Mouse (Mus musculus): ENCODE results near the gene Kcna2. TPM values are rescaled to one million over a fixed set of nuclear protein-coding genes. Genes with fewer than 3 reads are reported as not detected.
A peak's percentile ranks its signal among the peaks of the same experiment; 100 is the strongest.

Kcna2 gene
- polyA plus RNA-seq, 1 experiment from 2014 or later = 0.14 TPM

DNA sequence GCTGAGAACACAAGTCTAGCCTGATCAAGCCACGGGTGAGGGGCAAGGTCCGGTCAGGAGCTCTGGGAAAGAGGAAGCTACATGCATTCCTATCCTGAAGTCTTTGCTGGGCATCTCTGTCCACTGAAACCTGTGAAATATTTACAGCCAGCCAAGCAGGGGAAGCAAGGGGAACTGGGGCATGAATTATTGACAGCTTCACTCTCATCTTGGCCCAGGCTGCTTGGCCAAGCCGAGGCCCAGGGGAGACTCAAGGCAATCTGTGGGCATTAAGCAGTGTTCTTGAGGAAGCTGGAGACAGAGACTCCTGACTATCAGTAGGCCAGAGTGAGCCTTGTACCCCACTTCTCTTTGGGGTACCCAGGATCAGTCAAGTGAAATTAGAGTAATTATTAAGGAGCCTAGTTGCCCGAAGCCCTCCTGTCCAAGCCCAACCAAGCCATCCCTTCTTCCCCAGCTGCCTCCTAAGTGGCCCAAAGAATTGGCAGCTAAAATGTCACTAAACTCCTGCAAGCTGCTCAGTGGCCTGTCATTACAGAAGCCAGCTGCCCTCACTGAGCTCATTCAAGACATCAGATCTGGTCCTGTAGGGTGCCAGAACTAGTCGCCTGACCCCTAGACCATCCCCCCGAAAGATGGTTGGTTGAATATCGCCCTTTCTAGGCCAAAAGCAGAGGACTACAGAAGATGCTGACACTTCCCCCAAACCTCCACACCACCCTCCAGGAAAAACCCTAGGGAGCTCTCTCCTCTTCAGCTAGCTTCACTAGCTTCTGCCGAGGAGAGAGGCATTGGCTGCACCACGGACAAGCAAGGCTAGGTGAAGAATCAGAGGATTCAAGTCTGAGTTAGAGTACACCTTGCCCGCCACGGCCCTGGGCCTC lies 53.1 kb downstream of the Kcna2 start:
- WGBS = 85% methylated on average over 11 of the region's 11 CpGs
- H3K4me1 ChIP-seq (ENCODE audit: control insufficient read depth, insufficient read depth, low read length) = no peaks in the 10 kb centered on the region

DNA sequence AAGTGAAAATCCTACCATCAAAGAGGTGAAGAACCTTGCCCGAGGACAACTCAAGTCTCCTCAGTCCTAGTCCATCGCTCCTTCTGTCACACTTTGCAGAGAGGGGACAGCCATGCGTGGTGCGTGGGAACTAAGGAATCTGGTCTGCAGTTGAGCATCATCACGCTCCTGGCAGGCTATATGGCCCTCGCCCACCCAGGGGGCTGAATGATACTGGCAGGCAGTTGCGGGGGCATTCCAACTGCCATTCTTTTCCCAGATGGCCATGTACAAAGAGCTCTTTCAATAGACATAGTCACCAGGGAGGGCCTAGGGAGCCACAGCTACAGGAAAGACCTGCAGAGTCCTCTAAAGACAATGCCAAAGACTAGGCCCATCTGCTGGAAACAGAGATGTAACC lies 57.9 kb downstream of the Kcna2 start:
- 0 out of 2 replicates have a peak, but pooled peaks cover 3% of the 10 kb centered on the region for H3K27me3 ChIP-seq (ENCODE audit: control insufficient read depth, insufficient read depth, low read length)
- H3K4me2 ChIP-seq (ENCODE audit: low read depth, low read length) = no peak overlapping the region
- H3K27ac ChIP-seq (ENCODE audit: low read length) = no peak overlapping the region
- ATAC-seq (ENCODE audit: insufficient read depth, low FRiP score) = no peak
- no peaks in the 10 kb centered on the region for H3K36me3 ChIP-seq (ENCODE audit: control insufficient read depth, insufficient read depth, low read length)
- WGBS = 87% methylated on average over 7 of the region's 7 CpGs
- H3K9me3 ChIP-seq (replicated peaks; ENCODE audit: control insufficient read depth, low read length) = no peaks in the 10 kb centered on the region
- H3K4me1 ChIP-seq (ENCODE audit: control insufficient read depth, insufficient read depth, low read length) = no peaks in the 10 kb centered on the region
- H3K9ac ChIP-seq (ENCODE audit: low read length) = no peak overlapping the region
- H3K4me3 ChIP-seq (replicated peaks; ENCODE audit: low read length) = no peak overlapping the region

More for the DNA sequence above, 53.1 kb downstream of the Kcna2 start:
- no peak overlapping the region for H3K4me2 ChIP-seq (ENCODE audit: low read depth, low read length)
- no peak for ATAC-seq (ENCODE audit: insufficient read depth, low FRiP score)
- H3K9ac ChIP-seq (ENCODE audit: low read length) = no peak overlapping the region
- no peaks in the 10 kb centered on the region for H3K27me3 ChIP-seq (ENCODE audit: control insufficient read depth, insufficient read depth, low read length)
- no peak overlapping the region for H3K4me3 ChIP-seq (replicated peaks; ENCODE audit: low read length)
- no peaks in the 10 kb centered on the region for H3K36me3 ChIP-seq (ENCODE audit: control insufficient read depth, insufficient read depth, low read length)
- no peak overlapping the region for H3K27ac ChIP-seq (ENCODE audit: low read length)
- H3K9me3 ChIP-seq (replicated peaks; ENCODE audit: control insufficient read depth, low read length) = no peaks in the 10 kb centered on the region

DNA sequence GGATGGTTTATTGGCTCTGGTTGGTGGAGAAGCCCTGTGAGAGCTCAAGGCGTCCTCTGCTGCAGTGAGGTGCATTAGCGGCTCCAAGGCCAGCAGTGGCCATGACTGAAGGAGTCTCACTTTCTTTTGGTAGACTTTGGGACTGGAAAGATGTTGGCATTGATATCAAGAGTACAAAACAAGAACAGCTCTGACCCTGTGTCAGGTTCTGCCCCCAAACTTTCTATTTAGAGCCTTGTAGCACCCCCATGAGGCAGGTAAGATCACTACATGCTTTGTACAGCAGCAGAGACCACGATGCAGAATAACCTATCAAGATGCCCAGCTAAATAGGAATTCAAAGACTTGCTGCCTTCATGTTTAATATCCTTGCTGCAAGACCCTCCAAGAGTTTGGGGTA lies 58.5 kb downstream of the Kcna2 start:
- WGBS = 64% methylated on average over 3 of the region's 3 CpGs
- 0 out of 2 replicates have a peak, but pooled peaks cover 3% of the 10 kb centered on the region for H3K27me3 ChIP-seq (ENCODE audit: control insufficient read depth, insufficient read depth, low read length)
- no peak overlapping the region for H3K4me3 ChIP-seq (replicated peaks; ENCODE audit: low read length)
- H3K4me1 ChIP-seq (ENCODE audit: control insufficient read depth, insufficient read depth, low read length) = no peaks in the 10 kb centered on the region
- H3K4me2 ChIP-seq (ENCODE audit: low read depth, low read length) = no peak overlapping the region
- ATAC-seq (ENCODE audit: insufficient read depth, low FRiP score) = no peak
- H3K36me3 ChIP-seq (ENCODE audit: control insufficient read depth, insufficient read depth, low read length) = no peaks in the 10 kb centered on the region
- no peak overlapping the region for H3K27ac ChIP-seq (ENCODE audit: low read length)
- no peak overlapping the region for H3K9ac ChIP-seq (ENCODE audit: low read length)
- no peaks in the 10 kb centered on the region for H3K9me3 ChIP-seq (replicated peaks; ENCODE audit: control insufficient read depth, low read length)

DNA sequence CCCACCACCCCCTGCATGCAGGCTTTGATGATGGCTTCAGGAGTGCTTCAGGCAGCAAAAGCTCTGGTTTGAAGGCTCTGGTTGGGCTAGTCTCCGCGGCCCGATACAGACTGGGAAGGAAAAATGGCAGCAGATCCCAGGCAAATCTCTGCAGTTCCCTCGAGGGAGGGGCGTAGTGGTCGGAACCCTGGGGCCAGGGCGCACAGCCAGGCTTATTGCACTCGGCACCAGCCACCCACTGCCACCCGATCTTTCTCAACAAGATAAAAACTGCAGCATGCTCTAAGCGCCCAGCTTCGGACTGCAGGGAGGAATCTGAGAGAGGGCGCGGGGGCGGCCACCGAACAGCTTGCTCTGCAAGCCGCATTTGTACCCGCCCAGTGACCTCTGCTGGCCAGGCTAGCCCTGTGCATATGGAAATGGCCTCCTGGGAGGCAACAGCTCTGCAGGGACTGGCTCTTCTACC lies 58.9 kb downstream of the Kcna2 start:
- no peaks in the 10 kb centered on the region for H3K36me3 ChIP-seq (ENCODE audit: control insufficient read depth, insufficient read depth, low read length)
- no peak for ATAC-seq (ENCODE audit: insufficient read depth, low FRiP score)
- H3K4me1 ChIP-seq (ENCODE audit: control insufficient read depth, insufficient read depth, low read length) = no peaks in the 10 kb centered on the region
- peak overlapping the region; percentile 47; the same call in 1 of the 2 replicates for H3K9ac ChIP-seq (ENCODE audit: low read length)
- H3K27ac ChIP-seq (ENCODE audit: low read length) = no peak overlapping the region
- 0 out of 2 replicates have a peak overlapping the region, but pooled peaks have one; percentile 15 for H3K4me3 ChIP-seq (replicated peaks; ENCODE audit: low read length)
- no peaks in the 10 kb centered on the region for H3K9me3 ChIP-seq (replicated peaks; ENCODE audit: control insufficient read depth, low read length)
- H3K27me3 ChIP-seq (ENCODE audit: control insufficient read depth, insufficient read depth, low read length) = 0 out of 2 replicates have a peak, but pooled peaks cover 3% of the 10 kb centered on the region
- peak overlapping the region; percentile 43; the same call in 1 of the 2 replicates for H3K4me2 ChIP-seq (ENCODE audit: low read depth, low read length)
- 2% methylated on average over 17 of the region's 17 CpGs for WGBS

DNA sequence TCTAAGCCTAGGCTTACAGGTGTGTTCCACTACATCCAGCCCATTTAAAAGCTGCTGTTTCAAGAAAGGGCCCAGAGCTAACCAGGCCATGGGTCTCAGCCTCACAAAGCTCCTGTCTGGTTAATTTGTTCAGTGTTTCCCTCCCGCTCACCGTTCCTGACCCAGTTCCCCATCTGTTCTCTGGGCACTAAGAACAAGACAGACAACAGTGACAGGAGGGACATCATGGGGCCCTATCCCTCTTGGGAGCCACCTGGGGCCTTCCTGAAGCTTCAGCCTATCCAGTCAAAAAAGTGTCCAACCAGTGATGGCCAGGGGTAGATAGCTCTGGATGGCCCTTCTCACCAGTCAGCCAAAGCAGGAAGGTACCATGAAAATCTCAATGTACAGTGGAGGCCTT lies 61.8 kb downstream of the Kcna2 start:
- Histone ChIP-seq H3K4me3 (replicated peaks; ENCODE audit: low read length) (no peak overlapping the region), H3K4me1 (ENCODE audit: control insufficient read depth, insufficient read depth, low read length) (no peaks in the 10 kb centered on the region), H3K27ac (ENCODE audit: low read length) (no peak overlapping the region), H3K9ac (ENCODE audit: low read length) (no peak overlapping the region), H3K4me2 (ENCODE audit: low read depth, low read length) (no peak overlapping the region), H3K27me3 (ENCODE audit: control insufficient read depth, insufficient read depth, low read length) (0 out of 2 replicates have a peak, but pooled peaks cover 3% of the 10 kb centered on the region), H3K9me3 (replicated peaks; ENCODE audit: control insufficient read depth, low read length) (no peaks in the 10 kb centered on the region), H3K36me3 (ENCODE audit: control insufficient read depth, insufficient read depth, low read length) (no peaks in the 10 kb centered on the region)
- ATAC-seq (ENCODE audit: insufficient read depth, low FRiP score) = no peak
- WGBS = 81% methylated on average over 2 of the region's 2 CpGs

Other genes starting within 250 kb of the Kcna2 start
- gene Kcna3, start 65.0 kb upstream of the Kcna2 start, polyA plus RNA-seq (2015; fragmentation: Nextera tagmentation; extraction: Ambion mirVana) = 0.56 and 0.70 TPM in 2 replicates
- gene Kcna10, start 81.9 kb downstream of the Kcna2 start, polyA plus RNA-seq (2015; fragmentation: Nextera tagmentation; extraction: Ambion mirVana) = not detected in 2 replicates
- gene Cym, start 120.6 kb downstream of the Kcna2 start, polyA plus RNA-seq (2015; fragmentation: Nextera tagmentation; extraction: Ambion mirVana) = 7,568 and 11,997 TPM in 2 replicates
- 1.5 and 3.3 TPM in 2 replicates for gene A630076J17Rik, start 129.5 kb downstream of the Kcna2 start, polyA plus RNA-seq (2015; fragmentation: Nextera tagmentation; extraction: Ambion mirVana)
- 0.15 and 0.20 TPM in 2 replicates for gene Prok1, start 138.6 kb downstream of the Kcna2 start, polyA plus RNA-seq (2015; fragmentation: Nextera tagmentation; extraction: Ambion mirVana)
- gene Lamtor5, start 177.7 kb downstream of the Kcna2 start, polyA plus RNA-seq (2015; fragmentation: Nextera tagmentation; extraction: Ambion mirVana) = 175 and 181 TPM in 2 replicates
- gene Slc16a4, start 190.1 kb downstream of the Kcna2 start, polyA plus RNA-seq (2015; fragmentation: Nextera tagmentation; extraction: Ambion mirVana) = 2.2 and 2.6 TPM in 2 replicates
- 11.0 and 12.3 TPM in 2 replicates for gene Rbm15, start 232.5 kb downstream of the Kcna2 start, polyA plus RNA-seq (2015; fragmentation: Nextera tagmentation; extraction: Ambion mirVana)